Mouse (Mus musculus) spleen, adult 2 months (tissue): ENCODE measurements around the gene Ndufv2.

ENCODE experiments used
- CTCF ChIP-seq: fragments of 200-500 bp; IDR thresholded peaks from 2 replicates; pipeline ENCODE4 v1.5.1; 2011; ENCODE audit warnings: mild to moderate bottlenecking, inconsistent platforms; ENCODE audit not compliant: insufficient read depth, insufficient read length, insufficient replicate concordance; ENCODE audit errors: extremely low read depth
- POLR2A ChIP-seq: fragments of 200-500 bp; IDR thresholded peaks from 2 replicates; pipeline ENCODE4 v1.6.1; 2011; ENCODE audit warnings: low read depth, low read length, inconsistent platforms

GRCm38 (mm10) chr17:66048199-66048598 is 53.2 kb downstream of the Ndufv2 start:
- TF ChIP-seq POLR2A, result no peak
- TF ChIP-seq CTCF, result no peak
